Mouse (Mus musculus): ENCODE results near the gene Wfdc1. TPM values are rescaled to one million over a fixed set of nuclear protein-coding genes. Genes with fewer than 3 reads are reported as not detected.

Gene Wfdc1
- total and polyA plus RNA-seq, 3 experiments = not detected

GRCm38 (mm10) chr8:119620848-119621465 is 45.2 kb upstream of the Wfdc1 start:
- Histone ChIP-seq H3K36me3 (replicated peaks in 1 of 2; ENCODE audit: control insufficient read depth in 1 of 2, insufficient read depth in 1 of 2, low read length in 1 of 2) (no peaks in the 10 kb centered on the region), H3K27ac (ENCODE audit: insufficient read depth, low read depth) (no peak overlapping the region), H3K9ac (ENCODE audit: insufficient read depth, low read depth) (no peak overlapping the region), H3K79me2 (replicated peaks; ENCODE audit: control insufficient read depth, extremely low read depth, insufficient read depth, poor library complexity, severe bottlenecking) (no peaks in the 10 kb centered on the region), H3K4me2 (ENCODE audit: insufficient read depth, low read depth, poor library complexity, severe bottlenecking) (no peak overlapping the region), H3K27me3 (replicated peaks) (peaks cover 90% of the 10 kb centered on the region), H3K4me1 (ENCODE audit: control insufficient read depth in 1 of 2, insufficient read depth in 2 of 2) (peaks cover 8 to 10% of the 10 kb centered on the region in 2 experiments), H3K9me3 (replicated peaks; ENCODE audit: low read length) (no peaks in the 10 kb centered on the region), H3K4me3 (replicated peaks in 1 of 3; ENCODE audit: low read depth in 2 of 3, low read length in 2 of 3, poor library complexity in 1 of 3) (no peak overlapping the region)
- in situ Hi-C loops (cut with MboI; ENCODE audit: low pct_ligation_motif_present, low pct_unique_long_range_greater_than_20kb, low sequenced_read_pairs) (no loop called here), dilution Hi-C loops (cut with MboI; ENCODE audit: extremely low pct_ligation_motif_present, extremely low pct_unique_long_range_greater_than_20kb, low sequenced_read_pairs) (no loop called here)
- no peak for DNase-seq (ENCODE audit: extremely low read depth)
- no peak for TF ChIP-seq USF2 (conservative IDR thresholded peaks at IDR 0.05; ENCODE audit: low read depth, low read length)
- TF ChIP-seq EP300 (IDR thresholded peaks at IDR 0.05; ENCODE audit: low read length) = no peak
- no peak for TF ChIP-seq JUN (IDR thresholded peaks at IDR 0.05; ENCODE audit: insufficient read depth, low read depth, low read length)
- no peak for TF ChIP-seq RAD21 (IDR thresholded peaks at IDR 0.05; ENCODE audit: low read depth, low read length)
- no peak for TF ChIP-seq MAZ (IDR thresholded peaks at IDR 0.05; ENCODE audit: low read depth, low read length)
- no peak for TF ChIP-seq ZC3H11A (IDR thresholded peaks at IDR 0.05; ENCODE audit: low read depth, low read length)
- TF ChIP-seq E2F4 (IDR thresholded peaks at IDR 0.05; ENCODE audit: insufficient replicate concordance, low read depth, low read length) = no peak
- TF ChIP-seq UBTF (IDR thresholded peaks at IDR 0.05; ENCODE audit: low read depth, low read length) = no peak
- TF ChIP-seq PAX5 (IDR thresholded peaks at IDR 0.05; ENCODE audit: low read length) = no peak
- no peak for TF ChIP-seq CHD2 (IDR thresholded peaks at IDR 0.05; ENCODE audit: low read length)
- no peak for TF ChIP-seq RCOR1 (conservative IDR thresholded peaks at IDR 0.05; ENCODE audit: low read depth, low read length)
- no peak for TF ChIP-seq TBP (conservative IDR thresholded peaks at IDR 0.05; ENCODE audit: low read depth, low read length)
- TF ChIP-seq BHLHE40 (IDR thresholded peaks at IDR 0.05; ENCODE audit: low read depth, low read length) = no peak
- TF ChIP-seq CTCF (conservative IDR thresholded peaks at IDR 0.05 in 1 of 2, IDR thresholded peaks at IDR 0.05 in 1 of 2; ENCODE audit: low read depth in 2 of 2, low read length in 2 of 2) = no peak
- TF ChIP-seq ZMIZ1 (IDR thresholded peaks at IDR 0.05; ENCODE audit: low read depth, low read length) = no peak

- peaks cover 2 to 9% of the 10 kb centered on the region in 2 experiments; a peak in 3 of 4 replicates for H3K4me1 ChIP-seq (ENCODE audit: control insufficient read depth in 1 of 2, insufficient read depth in 2 of 2)
- H3K4me3 ChIP-seq (replicated peaks in 1 of 3; ENCODE audit: low read depth in 2 of 3, low read length in 2 of 3, poor library complexity in 1 of 3) = no peak overlapping the region
- H3K9ac ChIP-seq (ENCODE audit: insufficient read depth, low read depth) = no peak overlapping the region
- H3K9me3 ChIP-seq (replicated peaks; ENCODE audit: low read length) = no peaks in the 10 kb centered on the region
- in situ Hi-C loops (cut with MboI; ENCODE audit: low pct_ligation_motif_present, low pct_unique_long_range_greater_than_20kb, low sequenced_read_pairs) = no loop called here
- no peak overlapping the region for H3K27ac ChIP-seq (ENCODE audit: insufficient read depth, low read depth)
- no peaks in the 10 kb centered on the region for H3K79me2 ChIP-seq (replicated peaks; ENCODE audit: control insufficient read depth, extremely low read depth, insufficient read depth, poor library complexity, severe bottlenecking)
- no peak for DNase-seq (ENCODE audit: extremely low read depth)
- TF ChIP-seq MXI1 (IDR thresholded peaks at IDR 0.05; ENCODE audit: low read depth, low read length) = no peak
- no peak for TF ChIP-seq MEF2A (IDR thresholded peaks at IDR 0.05; ENCODE audit: borderline replicate concordance, low read depth, low read length)
- no peak for TF ChIP-seq E2F4 (IDR thresholded peaks at IDR 0.05; ENCODE audit: insufficient replicate concordance, low read depth, low read length)
- TF ChIP-seq PAX5 (IDR thresholded peaks at IDR 0.05; ENCODE audit: low read length) = no peak
- no peak for TF ChIP-seq POLR2AphosphoS2 (IDR thresholded peaks at IDR 0.05; ENCODE audit: low read depth, low read length)
- no peak for TF ChIP-seq MAFK (IDR thresholded peaks at IDR 0.05; ENCODE audit: insufficient replicate concordance, low read length)
- no peak for TF ChIP-seq EP300 (IDR thresholded peaks at IDR 0.05; ENCODE audit: low read length)
- no peak for TF ChIP-seq USF2 (conservative IDR thresholded peaks at IDR 0.05; ENCODE audit: low read depth, low read length)
- TF ChIP-seq CHD1 (IDR thresholded peaks at IDR 0.05; ENCODE audit: low read depth, low read length) = no peak
- TF ChIP-seq TCF12 (IDR thresholded peaks at IDR 0.05; ENCODE audit: low read depth, low read length) = no peak
- no peak for TF ChIP-seq GABPA (IDR thresholded peaks at IDR 0.05; ENCODE audit: insufficient replicate concordance, low read depth, low read length)
- TF ChIP-seq ZKSCAN1 (IDR thresholded peaks at IDR 0.05; ENCODE audit: borderline replicate concordance, low read depth, low read length) = no peak
- TF ChIP-seq ZMIZ1 (IDR thresholded peaks at IDR 0.05; ENCODE audit: low read depth, low read length) = no peak
- no peak for TF ChIP-seq KAT2A (IDR thresholded peaks at IDR 0.05; ENCODE audit: insufficient replicate concordance, low read length)
- TF ChIP-seq JUN (IDR thresholded peaks at IDR 0.05; ENCODE audit: insufficient read depth, low read depth, low read length) = no peak
- no peak for TF ChIP-seq TBP (conservative IDR thresholded peaks at IDR 0.05; ENCODE audit: low read depth, low read length)
- no peak for TF ChIP-seq POLR2A (IDR thresholded peaks at IDR 0.05; ENCODE audit: low read depth, low read length)
- no peak for TF ChIP-seq IRF4 (IDR thresholded peaks at IDR 0.05; ENCODE audit: low read depth, low read length)
- no peak for TF ChIP-seq ZC3H11A (IDR thresholded peaks at IDR 0.05; ENCODE audit: low read depth, low read length)
- TF ChIP-seq SMC3 (IDR thresholded peaks at IDR 0.05; ENCODE audit: low read depth, low read length) = no peak
- dilution Hi-C loops (cut with MboI; ENCODE audit: extremely low pct_ligation_motif_present, extremely low pct_unique_long_range_greater_than_20kb, low sequenced_read_pairs) = no loop called here
- H3K36me3 ChIP-seq (replicated peaks in 1 of 2; ENCODE audit: control insufficient read depth in 1 of 2, insufficient read depth in 1 of 2, low read length in 1 of 2) = no peaks in the 10 kb centered on the region
- no peak overlapping the region for H3K4me2 ChIP-seq (ENCODE audit: insufficient read depth, low read depth, poor library complexity, severe bottlenecking)
- peaks cover 79% of the 10 kb centered on the region for H3K27me3 ChIP-seq (replicated peaks)
Measured at GRCm38 (mm10) chr8:119622555-119622954, 43.6 kb upstream of the Wfdc1 start.
